In genomic region chr16:48979965-48980364, GRCm38 (mm10) we compare ENCODE assay signal across 24 mouse cellular contexts.
"Had no signal": no experiment of that assay in that cellular context is flagged by ENCODE, and none has a peak within 500 bp of the region (broad histone marks: within the 10 kb centered on the region; RNA-seq: fewer than 3 reads in every experiment).

No protein-coding gene starts in this region.

- H3K9ac ChIP-seq: heart, embryonic 13.5 days; heart, embryonic 15.5 days; hindbrain, embryonic 13.5 days; hindbrain, embryonic 15.5 days; kidney, embryonic 15.5 days; limb, embryonic 12.5 days had no signal

- H3K27me3 ChIP-seq: heart, embryonic 13.5 days; heart, embryonic 15.5 days; hindbrain, embryonic 13.5 days; hindbrain, embryonic 15.5 days; kidney, embryonic 15.5 days; limb, embryonic 12.5 days had no signal

- H3K4me1 ChIP-seq: heart, embryonic 13.5 days; heart, embryonic 15.5 days; hindbrain, embryonic 13.5 days; hindbrain, embryonic 15.5 days; kidney, embryonic 15.5 days; limb, embryonic 10.5 days; limb, embryonic 12.5 days had no signal

- DNase-seq: gastrocnemius, postnatal 14 days; gastrocnemius, postnatal 36 days; heart, adult 11 months; heart, adult 2 months; heart, postnatal 14 days; heart, postnatal 36 days; kidney, adult 11 months; kidney, adult 2 months; kidney, adult 9 months; kidney, postnatal 25 days; kidney, postnatal 4 days had no signal

- H3K4me2 ChIP-seq: heart, embryonic 11.5 days; heart, embryonic 13.5 days; heart, embryonic 15.5 days; hindbrain, embryonic 13.5 days; hindbrain, embryonic 15.5 days; kidney, embryonic 15.5 days; limb, embryonic 12.5 days had no signal

- H3K27ac ChIP-seq: heart, adult 2 months; heart, embryonic 13.5 days; heart, embryonic 15.5 days; hindbrain, embryonic 13.5 days; hindbrain, embryonic 15.5 days; hindbrain, postnatal 0 days; kidney, embryonic 15.5 days; kidney, postnatal 0 days; layer of hippocampus, adult 2 months; left cerebral cortex, adult 2 months; limb, embryonic 10.5 days; limb, embryonic 12.5 days had no signal

- H3K9me3 ChIP-seq: heart, embryonic 13.5 days; heart, embryonic 15.5 days; hindbrain, embryonic 13.5 days; hindbrain, embryonic 15.5 days; kidney, embryonic 15.5 days; limb, embryonic 10.5 days; limb, embryonic 12.5 days had no signal

- ATAC-seq: hindbrain, postnatal 0 days; intestine, embryonic 16.5 days had no signal

- H3K4me3 ChIP-seq: heart, adult 2 months; heart, embryonic 13.5 days; heart, embryonic 15.5 days; hindbrain, embryonic 13.5 days; hindbrain, embryonic 15.5 days; kidney, embryonic 15.5 days; layer of hippocampus, adult 2 months; left cerebral cortex, adult 2 months; limb, embryonic 10.5 days; limb, embryonic 12.5 days had no signal
